Mouse (Mus musculus): ENCODE results near the gene Nppa.
A peak's percentile ranks its signal among the peaks of the same experiment; 100 is the strongest.
"Not testable (repeated sequence)": the region's sequence is repeated elsewhere in the genome, so short reads cannot be mapped to it uniquely, and the experiment has no call there.

Nppa gene

GRCm38 (mm10) chr4:148011332-148011731 is 10.8 kb downstream of the Nppa start:
- DNase-seq (ENCODE audit: low spot score in 2 of 2): no peak

DNA sequence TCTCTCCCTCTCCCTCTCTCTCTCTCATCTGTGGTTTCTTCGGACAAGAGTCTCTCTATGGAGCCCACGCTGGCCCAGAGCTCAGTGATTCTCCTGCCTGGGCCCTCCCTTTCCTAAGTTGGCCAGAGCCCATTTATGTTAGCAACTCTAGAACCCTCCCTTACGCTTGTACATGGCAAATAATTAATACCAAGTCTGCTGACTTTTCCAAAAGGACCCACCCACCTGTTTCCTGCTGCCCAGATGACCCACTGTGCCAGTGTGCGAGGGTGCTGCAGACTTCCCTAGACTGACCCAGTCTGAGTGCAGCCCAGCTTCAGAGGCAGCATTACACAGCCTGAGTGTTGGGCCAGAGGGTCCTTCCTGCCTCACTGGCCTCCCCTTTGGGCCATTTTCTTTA is 11.7 kb downstream of the Nppa start:
- no peak for DNase-seq (ENCODE audit: low spot score in 2 of 2)

GRCm38 (mm10) chr4:148015418-148015817 is 14.9 kb downstream of the Nppa start:
- no peak for DNase-seq (ENCODE audit: low spot score in 2 of 2)

GRCm38 (mm10) chr4:148016981-148017380 is 16.5 kb downstream of the Nppa start:
- no peak for DNase-seq (ENCODE audit: low spot score in 2 of 2)

- no peak for DNase-seq (ENCODE audit: low spot score in 2 of 2)
These were observed 17.9 kb downstream of the Nppa start for GRCm38 (mm10) chr4:148018410-148018809.

GRCm38 (mm10) chr4:148024003-148024402 is 23.5 kb downstream of the Nppa start:
- DNase-seq (ENCODE audit: low spot score in 2 of 2): no peak

DNA sequence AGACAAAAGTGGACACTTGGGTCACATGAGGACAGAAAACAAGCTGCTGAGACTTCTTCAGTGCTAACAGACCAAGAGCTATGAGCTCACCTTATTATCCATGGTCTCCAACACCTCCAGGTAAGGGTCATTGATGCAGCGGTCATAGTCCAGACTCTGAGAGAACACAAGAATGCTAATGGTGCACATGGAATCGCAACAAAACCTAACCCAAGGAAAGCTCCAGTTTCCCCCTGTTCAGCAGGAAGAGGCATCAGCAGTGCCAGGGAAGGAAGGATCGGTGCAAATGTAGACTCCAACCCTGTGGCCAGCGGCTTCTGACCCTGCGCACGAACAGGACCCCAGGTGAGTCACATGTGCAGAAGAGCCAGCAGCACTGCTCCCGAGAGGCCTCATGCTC is 28.8 kb downstream of the Nppa start:
- DNase-seq (ENCODE audit: low spot score in 2 of 2): no peak

DNA sequence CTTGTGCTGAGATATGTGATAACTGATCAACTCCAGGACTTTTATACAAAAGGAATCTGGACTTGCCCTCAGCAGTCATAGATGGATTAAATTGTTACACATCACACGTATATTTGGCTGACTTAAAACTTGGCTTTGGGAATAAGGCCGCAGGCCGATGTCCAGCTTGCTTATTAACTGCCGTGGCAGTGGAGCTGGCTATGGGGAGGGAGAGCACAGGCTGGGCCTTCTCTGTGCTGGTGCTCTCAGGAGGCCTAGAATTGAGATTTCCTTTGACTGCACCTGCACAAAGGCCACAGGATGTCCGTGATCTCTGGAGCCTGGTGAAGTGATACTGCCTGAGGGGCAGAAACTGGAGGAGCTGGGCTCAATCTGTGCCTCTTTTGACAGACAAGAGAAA is 30.0 kb downstream of the Nppa start:
- no peak for DNase-seq (ENCODE audit: low spot score in 2 of 2)

DNA sequence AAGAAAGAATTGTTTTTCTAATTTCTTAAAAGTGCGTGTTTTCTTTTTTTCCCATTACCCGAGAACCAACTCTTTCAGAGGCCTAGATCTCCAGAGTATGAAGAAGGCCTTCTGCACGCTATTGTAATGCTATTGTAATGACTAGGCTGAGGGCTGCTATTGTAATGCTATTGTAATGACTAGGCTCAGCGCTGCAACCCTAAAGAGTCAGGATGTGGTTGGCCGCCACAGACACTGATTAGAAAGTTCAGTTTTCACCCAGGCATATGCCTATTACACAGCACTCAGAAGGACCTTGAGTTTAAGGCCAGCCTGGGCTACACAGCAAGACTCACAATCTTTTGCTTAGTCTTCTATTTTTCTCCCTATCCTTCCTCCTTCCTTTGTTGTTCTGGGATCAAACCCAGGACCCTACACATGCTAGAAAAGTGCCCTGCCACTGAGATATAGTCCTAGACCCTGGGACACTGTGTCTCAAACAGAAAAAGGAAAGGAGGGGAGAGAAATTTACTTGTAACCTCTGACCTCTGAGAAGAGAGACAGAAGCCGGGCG is 33.4 kb downstream of the Nppa start:
- no peak for DNase-seq (ENCODE audit: low spot score in 2 of 2)

DNA sequence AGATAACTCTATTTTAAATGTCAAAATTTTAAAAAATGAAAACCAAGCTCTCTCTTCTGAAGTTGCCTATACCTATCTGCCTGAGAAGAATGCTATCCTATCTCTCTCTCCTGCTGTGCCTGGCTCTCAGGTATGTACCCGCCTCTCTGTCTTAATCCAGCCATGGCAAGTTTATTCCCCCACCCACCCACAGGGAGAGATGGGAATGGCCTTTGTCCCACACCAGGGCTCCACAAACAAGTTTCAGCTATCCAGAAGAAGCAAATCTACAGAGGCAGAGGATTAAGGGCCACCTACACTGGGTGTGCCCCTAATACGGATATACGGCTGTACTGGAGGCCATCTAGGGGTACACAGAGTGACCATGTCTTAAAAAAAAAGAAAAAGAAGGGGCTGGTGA is 34.9 kb downstream of the Nppa start:
- DNase-seq (ENCODE audit: low spot score in 2 of 2): no peak

GRCm38 (mm10) chr4:148038079-148038599 is 37.6 kb downstream of the Nppa start:
- no peak for DNase-seq (ENCODE audit: low spot score in 2 of 2)

DNA sequence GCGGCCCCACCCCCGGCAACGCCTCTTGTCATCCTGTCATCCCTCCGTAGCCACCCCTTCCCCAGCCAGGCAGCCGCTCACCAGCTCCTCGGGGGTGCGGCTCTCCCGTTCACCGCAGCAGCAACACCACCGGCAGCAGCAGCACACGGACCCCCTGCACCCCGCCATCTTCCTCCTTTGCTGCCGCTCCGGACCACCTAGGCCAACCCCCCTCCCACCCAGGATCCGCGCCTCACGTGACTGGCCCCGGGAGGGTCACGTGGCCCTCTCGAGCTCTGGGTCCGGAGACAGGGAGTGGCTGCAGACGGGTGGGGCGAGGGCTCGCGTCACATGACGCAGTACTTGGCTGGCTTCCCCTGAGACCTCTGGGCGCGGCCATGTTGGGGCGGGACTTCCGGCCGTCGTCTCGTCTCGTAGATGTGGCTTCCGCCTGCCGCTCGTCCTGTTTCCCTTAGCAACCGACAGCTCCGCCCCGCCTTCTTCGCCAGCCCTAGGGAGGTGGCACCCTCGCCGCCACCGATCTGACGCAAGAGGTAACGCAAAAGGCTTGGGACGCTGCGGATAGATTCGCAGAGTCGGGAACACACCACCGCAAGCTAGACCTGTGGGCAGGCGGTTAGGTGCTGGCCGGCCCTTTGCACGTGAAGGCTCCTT is 38.2 kb downstream of the Nppa start, which contains the start of the genes Clcn6 and Mthfr:
Gene Clcn6 (minus strand): TSS at position 222 of the 654 bp plus-strand sequence.
Gene Mthfr (plus strand): TSS at position 478 of the 654 bp plus-strand sequence.
- DNase-seq (ENCODE audit: low spot score in 2 of 2): peak; percentile 99 to 100

- DNase-seq (ENCODE audit: low spot score in 2 of 2): no peak
These were observed 38.9 kb downstream of the Nppa start for GRCm38 (mm10) chr4:148039254-148040028.

GRCm38 (mm10) chr4:148040029-148040830 is 39.7 kb downstream of the Nppa start:
- no peak for DNase-seq (ENCODE audit: low spot score in 2 of 2)

DNA sequence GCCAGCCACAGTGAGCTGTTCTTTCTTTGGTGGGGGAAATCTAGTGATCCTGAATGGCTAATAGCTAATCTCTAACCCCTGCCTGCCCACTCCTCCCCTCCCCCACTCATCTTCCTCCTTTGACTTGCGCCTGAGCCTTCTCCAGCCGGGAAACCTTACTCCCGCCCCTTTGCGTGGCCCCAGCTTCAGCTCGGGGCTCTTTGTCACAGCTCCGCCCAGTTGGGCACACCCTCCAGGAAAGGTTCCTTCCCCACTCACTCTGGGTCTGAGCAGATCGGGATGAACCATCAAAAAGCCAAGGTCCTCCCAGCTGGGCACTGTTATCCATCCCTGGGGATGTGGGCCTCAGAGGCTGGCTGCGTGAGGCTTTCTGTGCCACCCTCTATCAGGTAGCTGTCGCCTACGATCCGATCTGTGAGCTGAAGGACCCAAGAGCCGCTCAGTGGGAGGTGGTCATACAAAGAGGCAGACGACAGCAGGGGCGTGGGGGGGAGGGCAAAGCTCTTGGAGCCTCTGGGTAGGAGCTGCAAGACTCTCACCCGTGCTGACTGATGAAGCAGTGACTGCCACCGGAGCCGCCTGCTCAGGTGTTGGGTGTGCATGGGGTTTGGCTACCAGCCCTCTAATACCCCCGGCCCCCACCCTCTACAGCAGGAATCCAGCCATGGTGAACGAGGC is 40.5 kb downstream of the Nppa start:
- peak in 1 of 2 experiments; percentile 50 for DNase-seq (ENCODE audit: low spot score in 2 of 2)

DNA sequence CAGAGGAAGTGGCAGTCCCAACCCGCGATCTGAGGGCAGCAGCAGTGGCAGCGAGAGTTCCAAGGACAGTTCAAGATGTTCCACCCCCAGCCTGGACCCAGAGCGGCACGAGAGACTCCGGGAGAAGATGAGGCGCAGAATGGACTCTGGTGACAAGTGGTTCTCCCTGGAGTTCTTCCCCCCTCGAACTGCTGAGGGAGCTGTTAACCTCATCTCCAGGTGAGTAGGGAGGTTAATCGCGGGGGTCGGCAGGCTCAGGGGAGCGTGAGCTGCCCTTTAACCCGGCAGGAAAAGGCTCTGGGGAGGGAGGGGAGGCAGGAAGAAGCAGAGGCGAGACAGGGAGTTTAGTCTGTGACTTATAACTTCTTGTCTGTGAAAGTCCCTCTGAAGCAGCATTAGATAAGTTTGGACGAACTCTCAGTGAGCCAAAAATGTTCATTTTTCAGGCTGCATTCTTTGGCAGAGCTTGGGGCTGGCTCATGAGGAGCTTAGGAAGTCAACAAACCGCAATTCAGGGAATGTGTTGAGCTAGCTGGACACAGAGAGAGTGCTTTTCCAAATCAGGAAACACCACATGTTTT is 41.2 kb downstream of the Nppa start:
- no peak for DNase-seq (ENCODE audit: low spot score in 2 of 2)

- DNase-seq (ENCODE audit: low spot score in 2 of 2): not testable (repeated sequence)
These were observed 42.8 kb downstream of the Nppa start for GRCm38 (mm10) chr4:148043327-148043726.

- DNase-seq (ENCODE audit: low spot score in 2 of 2): no peak
These were observed 43.6 kb downstream of the Nppa start for GRCm38 (mm10) chr4:148044113-148044512.

GRCm38 (mm10) chr4:148046450-148047031 is 46.0 kb downstream of the Nppa start:
- no peak for DNase-seq (ENCODE audit: low spot score in 2 of 2)

DNA sequence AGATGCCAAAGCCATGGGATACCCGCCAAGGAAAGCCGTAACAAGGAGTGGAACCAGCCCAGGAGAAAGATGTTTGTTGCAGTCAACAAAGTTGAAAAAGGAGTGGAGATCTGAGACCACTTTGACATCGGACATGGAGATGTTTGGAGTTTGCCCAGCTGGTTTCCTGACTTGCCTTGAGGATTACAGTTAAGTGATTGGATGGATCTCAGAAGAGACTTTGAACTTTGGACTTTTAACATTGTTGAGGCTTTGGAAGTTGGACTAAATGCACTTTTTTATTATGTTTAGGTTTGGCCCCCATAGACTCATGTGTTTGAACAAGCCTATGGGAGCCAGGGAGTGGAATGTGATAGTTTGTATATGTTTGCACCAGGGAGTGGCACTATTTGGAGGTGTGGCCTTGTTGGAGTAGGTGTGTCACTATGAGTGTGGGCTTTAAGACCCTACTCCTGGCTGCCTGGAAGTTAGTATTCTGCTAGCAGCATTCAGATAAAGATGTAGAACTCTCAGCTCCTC is 49.9 kb downstream of the Nppa start:
- DNase-seq (ENCODE audit: low spot score in 2 of 2): not testable (repeated sequence)

Measured in frontal cortex, postnatal 10 days (tissue).